Mouse (Mus musculus) layer of hippocampus, adult 9-10 months (tissue): ENCODE data around the gene Sptbn4.

Experiments used
- DNase-seq: peaks from one replicate; pipeline ENCODE4 v3.0.0; 2022; ENCODE audit warnings: low spot score

Gene Sptbn4

DNA sequence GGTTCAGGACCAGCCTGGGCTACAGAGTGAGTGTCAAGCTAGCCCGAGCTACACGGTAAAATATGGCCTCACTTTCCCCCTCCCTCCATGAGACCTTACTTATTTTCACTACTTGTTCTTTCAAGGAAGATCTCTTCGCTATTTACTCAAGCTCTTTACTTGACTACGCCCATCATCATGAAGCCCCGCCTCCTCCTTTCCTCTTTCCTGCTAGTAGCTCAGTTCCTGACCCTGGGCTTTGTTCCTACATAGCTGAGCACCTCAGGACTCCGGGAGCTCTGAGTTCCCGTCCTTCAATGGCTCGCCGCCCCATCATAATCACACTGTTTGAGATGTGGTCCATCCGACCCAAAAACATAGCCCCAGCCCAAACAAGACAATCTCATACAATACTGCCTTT, 14.1 kb downstream of the Sptbn4 start:
- no peak for DNase-seq

DNA sequence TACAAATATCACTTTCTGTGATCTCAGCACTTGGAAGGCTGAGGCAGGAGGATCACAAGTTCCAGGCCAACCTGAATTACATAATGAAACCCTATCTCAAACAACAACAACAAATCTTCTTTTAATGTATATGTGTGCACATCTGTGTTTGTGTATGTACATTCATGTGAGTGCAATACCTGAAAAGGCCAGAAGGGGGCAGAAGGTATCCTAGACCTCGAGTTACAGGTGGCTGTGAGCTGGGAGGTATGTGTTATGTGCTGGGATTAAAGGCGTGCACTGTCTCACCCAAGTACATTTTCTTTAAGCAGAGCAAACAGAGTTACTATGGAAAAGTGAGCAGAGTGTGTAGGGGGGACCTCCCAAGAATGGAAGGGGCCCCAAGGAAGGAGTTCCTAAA, 18.4 kb downstream of the Sptbn4 start:
- no peak for DNase-seq

DNA sequence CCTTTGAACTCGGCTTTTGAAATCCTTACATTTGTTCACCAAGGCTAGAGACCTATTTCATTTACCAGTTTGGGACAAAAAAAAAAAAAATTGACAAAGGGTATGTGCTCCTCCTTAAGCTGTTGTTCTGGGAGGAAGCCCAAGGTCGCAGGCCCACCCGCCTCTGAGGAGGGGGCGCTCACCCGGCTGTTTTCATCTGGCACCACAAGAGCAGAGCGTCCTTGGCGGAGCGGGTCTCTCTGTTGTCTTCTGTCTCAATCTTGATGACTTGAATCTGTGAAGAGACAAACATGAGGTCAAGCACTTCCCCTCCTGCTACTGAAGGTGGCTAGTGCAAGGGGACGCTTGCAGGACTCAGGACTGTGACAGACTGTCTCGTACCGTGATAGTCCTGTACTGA, 19.5 kb downstream of the Sptbn4 start:
- no peak for DNase-seq

DNA sequence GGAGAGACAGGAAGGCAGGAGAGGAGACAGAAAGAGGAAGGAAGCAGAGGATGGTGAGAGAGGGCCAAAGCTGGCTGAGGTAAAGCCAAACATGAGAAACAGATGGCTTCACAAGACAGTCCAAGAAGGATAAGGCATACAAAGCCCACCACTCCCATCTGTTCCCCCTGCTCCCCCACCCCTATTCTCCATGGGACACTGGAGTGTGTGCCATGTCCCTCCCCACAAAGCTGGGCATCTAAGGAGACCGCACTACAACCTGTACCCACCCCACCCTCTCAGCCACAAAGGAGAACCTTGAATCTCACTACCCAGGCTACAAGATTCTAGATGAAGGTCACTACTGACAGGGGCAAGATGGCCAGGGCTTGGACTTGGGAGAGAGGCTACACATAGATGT, 20.1 kb downstream of the Sptbn4 start:
- DNase-seq = no peak

DNA sequence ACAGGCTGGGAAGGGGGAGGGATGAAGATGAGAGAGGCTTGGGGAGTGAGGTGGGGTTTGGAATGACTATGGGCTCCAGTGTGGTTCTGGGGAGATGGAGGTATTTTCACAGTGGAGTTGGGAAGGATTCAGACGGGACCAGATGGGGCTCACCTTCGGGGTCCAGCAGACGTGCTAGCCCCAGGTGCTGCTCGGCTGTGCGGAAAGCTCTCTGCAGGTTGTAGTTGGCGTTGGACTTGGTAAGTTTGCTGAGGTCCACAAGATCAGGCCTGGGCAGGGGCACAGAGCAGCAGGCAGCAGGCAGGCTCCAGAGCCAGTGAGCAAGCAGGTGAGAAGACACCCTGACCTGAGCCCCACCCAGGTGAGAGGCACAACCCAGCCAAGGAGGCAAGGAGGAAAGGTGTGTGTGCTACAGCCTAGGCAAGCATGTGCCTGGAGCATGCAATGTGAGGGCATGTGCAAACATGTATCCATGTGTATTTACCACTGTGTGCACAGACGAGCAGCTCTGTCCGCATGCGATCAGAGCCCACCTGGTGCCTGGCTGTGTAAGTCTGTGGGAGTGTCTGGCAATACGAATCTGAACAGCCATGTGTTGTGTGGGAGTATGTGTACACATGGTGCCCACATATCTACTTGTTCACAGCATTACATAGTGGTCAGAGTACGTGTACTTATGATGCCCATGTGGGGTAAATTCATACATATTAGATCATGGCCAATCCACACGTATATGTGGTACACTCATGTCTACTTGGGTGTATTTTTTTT, 23.7 kb downstream of the Sptbn4 start:
- DNase-seq = no peak

DNA sequence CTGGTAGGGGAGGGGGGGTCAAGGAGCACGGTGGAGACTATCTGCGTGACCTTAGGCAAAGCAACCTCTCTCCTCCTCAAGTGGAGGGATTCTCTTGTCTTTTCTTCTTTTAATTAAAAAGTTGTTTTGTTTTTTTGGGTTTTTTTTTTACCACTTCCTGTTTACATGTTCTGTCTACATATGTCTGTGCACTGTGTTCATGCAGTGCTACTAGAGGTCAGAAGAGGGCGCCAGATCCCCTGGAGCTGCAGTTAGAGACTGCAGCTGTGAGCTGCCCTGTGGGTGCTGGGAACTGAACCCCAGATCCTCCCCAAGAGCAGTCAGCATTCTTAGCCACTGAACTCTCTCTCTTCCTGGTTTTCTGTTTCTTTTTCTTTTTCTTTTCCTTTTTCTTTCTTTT, 28.4 kb downstream of the Sptbn4 start:
- no peak for DNase-seq

DNA sequence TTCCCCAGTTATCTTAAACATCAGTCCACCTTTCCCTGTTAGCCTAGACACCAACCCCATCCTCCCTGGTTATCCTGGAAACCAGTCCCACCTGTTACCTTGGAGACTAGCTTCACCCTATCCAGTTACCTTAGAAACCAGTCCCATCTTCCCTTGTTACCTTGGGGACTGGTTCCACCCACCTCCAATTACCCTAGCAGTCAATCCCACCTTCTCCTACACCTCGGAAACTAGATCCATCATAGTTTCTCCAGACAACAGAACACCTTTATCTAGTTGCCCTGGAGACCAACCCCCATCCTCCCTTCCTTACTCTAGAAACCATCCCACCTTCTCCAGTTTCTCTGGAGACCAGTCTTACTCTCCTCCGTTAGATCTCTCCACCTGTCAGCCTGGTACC, 30.3 kb downstream of the Sptbn4 start:
- DNase-seq = no peak

DNA sequence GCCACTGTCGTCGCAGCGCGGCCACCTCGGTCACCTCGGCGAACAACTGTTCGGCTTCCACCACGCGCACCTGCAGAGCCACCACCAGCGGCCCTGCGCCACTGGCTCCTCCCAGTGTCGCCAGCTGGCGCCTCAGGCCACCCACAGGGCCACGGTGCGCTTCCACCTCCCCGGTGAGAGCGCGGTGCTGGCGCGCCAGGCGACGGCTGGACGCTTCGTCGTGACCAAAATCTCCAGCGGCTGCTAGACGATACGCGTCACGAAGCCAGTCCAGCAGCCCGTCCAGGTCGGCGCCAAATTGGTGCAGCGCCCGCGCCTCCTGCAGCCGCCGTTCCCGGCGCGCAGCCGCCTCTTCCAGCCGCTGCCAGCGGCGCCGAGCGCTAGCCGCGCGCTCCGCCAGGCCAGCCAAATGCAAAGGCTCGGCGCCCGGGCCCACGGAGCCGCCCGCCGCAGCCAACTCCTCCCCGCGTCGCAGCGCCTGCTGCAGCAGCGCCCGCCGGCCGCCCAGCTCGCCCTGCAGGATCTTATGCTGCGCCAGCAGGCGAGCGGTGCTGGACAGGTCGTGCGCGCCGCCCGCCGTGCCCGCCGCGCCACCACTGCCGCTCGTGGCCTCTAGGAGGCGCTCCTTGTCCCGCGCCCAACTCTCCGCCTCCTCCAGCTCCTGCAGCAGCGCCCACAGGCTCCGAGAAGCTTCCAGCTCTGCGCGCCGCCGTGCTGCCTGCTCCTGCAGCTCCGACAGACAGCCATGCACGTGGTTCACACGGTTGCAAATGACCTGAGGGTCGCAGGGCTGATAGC, 38.9 kb downstream of the Sptbn4 start:
- DNase-seq = no peak

DNA sequence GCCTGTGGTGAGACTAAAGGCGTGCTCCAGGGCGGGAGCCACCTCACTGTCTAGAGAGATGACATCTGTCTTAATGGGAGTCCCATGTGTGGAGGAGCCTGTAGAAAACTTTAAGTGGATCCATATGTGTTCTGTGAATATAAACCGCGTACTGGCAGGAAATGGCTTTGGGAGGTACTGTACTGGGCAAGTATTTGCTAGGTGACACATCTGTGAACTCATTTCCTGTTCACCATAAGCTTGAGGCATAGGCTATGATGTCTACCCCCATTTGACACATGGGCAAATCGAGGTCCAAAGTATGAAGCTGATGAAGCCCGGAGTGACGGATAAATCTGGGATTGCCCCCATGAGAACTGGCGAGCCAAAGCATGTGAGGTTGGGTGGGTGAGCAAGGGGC, 39.7 kb downstream of the Sptbn4 start:
- DNase-seq = no peak

DNA sequence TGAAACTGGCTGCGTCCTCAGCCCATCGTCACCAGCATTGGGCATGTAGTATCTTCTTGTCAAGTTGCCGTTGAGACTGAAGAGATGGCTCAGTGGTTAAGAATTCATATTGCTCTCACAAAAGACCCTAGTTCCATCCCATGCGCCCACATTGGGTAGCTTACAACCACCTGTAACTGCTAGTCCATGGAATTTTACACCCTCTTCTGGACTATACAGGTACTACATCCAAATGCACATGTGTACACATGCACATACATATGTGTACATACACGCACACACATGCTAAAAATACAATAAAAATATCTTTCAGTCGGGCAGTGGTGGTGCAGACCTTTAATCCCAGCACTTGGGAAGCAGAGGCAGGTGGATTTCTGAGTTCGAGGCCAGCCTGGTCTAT, 41.0 kb downstream of the Sptbn4 start:
- no peak for DNase-seq

DNA sequence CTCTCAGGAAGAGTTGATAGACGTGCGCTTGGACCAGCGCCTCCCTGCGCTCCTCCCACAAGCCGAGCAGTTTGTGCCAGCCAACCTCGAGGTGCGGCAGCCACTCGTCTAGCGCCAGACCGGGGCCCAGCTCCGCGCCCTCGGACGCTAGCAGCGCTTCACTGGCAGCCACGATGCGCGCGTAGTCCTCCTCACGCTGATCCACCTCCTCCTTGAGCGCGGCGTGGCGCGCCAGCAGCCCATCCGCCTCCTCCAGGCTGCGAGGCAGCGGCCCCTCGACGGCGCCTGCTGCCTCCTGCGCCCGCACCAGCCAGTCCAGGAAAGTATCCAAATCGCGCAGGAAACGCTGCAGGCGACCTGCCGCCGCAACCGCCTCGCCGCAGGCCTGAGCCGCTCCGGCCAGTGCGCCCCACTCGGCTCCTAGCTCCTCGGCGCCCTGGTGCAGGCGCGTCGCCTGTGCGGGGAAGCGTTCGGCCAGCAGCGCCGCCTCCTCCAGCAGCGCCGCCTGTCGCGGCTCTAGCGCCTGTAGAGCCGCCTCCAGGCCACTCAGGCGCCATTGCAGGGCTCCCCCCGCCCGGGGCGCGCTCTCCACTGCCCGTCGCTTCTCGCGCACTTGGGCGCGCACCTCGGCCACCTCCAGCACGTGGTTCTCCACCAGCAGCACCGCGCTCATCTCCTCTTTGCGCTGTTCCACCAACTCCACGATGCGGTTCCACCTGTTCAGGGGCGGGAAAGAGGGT, 43.1 kb downstream of the Sptbn4 start:
- no peak for DNase-seq

DNA sequence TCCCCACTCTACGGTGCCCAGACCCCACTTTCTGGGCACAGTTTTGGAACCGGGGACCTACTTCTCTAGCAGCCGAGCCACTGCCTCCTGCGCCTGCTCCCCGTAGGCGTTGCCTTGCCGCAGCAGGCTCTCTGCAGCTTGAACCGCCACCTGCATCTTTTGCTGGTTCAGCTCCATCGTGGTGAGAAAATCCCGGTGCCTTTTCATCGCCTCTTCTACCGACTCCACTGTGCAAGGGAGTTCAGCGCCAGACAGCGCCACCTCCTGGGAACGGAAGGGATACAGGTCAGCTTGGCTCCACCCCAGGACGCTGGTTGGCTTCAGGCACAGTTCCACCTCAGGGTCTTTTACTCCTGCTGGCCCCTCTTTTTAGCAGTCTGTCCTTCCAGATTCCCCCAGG, 44.8 kb downstream of the Sptbn4 start:
- DNase-seq = no peak

DNA sequence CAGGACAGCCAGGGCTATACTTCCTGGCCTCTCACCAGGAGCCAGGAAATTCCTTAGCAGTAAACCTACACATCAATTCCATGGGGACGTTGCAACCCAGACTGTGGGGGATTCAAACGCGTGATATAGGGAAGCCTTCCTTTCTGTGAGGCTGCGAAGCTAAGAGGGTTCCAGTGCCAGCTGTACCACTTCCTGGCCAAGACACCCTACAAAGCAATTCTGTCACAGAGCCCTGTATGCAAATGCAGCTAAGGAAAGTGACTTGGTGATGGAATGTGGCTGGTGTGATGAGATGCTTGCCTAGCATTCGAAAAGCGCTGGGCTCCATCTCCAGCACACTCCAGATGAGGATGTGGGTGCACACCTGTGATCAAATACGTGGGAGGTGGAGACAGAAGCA, 46.9 kb downstream of the Sptbn4 start:
- no peak for DNase-seq

DNA sequence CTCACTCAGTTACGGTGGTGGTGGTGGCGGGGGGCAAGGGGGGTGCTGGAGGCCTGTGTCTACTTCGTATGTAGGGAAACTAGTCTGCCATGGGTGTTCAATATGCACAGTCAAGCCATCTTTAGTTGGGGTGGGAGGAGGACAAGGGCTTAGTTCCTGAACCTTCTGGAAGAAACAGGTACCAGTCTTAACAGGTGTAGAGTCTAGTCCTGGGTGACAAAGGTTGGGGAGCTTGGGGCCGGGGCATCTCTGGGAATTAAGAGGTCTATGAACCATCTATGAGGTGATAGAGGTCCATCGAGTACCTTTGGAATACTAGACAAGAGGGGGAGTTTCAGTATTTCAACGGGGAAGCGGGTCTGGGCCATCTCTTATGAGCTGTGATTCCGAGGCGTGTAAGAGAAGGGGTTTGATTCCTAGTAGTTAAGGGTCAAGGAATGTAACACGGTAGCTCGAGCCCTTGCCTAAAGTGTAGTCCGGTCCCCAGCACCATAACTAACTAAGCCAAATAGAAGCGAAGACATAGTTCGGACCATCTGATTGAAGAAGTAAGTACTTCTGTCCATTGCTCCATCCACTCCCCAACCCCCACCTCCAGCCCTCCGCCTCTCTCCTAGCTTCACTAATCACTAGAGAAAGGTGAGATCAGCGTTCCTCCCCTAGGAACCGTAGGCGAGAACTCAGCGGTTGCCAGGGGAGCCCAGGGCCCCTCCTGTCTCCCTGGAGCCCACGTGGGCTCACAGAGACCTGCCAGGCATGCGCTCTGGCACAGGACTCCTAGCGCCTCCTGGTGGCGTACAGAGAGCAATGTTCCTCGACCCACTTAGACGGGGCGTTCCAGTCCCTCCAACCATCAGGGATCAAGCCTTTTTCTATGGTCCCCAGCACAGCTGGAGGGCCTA, 50.2 kb downstream of the Sptbn4 start:
- DNase-seq = no peak

DNA sequence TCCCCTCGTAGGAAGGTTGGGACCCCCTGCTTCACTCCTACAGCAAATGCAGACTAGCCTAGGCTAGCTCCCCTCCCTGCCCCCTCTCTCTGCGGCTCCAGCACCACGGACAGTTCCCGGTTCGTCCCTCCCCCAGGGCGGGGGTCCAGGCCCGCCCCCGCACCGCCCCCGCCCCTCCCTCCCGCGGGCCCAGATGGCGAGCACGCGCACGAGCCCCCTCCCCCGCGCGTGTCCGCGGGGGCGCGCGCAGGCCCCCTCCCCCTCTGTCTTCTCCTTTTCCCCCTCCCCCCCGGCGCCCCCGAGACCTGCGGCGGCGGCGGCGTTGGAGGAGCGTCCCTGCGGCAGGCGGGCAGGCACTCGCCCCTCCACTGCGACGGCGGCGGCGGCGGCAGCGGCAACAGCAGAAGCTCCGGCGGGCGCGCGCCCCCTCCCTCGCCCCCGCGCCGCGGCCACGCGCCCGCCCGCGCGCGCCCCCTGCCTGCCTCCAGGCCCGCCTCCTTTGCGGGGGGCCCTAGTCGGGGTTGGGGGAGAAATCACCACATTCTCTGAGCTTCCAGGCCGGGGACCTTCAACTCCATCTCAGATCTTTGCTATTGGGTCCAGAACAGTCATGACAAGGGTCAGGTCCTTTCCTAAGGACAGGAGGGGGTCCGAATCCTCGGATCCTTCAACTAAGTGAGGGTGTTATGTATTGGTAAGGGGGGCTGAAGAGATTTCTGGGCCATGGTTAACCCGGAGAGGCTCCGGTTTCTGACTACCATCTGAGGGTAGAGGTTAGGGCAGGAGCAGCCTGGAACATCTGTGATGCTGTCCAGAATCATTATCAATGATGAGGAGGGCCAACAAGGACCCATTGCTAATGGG, 51.1 kb downstream of the Sptbn4 start:
- no peak for DNase-seq

DNA sequence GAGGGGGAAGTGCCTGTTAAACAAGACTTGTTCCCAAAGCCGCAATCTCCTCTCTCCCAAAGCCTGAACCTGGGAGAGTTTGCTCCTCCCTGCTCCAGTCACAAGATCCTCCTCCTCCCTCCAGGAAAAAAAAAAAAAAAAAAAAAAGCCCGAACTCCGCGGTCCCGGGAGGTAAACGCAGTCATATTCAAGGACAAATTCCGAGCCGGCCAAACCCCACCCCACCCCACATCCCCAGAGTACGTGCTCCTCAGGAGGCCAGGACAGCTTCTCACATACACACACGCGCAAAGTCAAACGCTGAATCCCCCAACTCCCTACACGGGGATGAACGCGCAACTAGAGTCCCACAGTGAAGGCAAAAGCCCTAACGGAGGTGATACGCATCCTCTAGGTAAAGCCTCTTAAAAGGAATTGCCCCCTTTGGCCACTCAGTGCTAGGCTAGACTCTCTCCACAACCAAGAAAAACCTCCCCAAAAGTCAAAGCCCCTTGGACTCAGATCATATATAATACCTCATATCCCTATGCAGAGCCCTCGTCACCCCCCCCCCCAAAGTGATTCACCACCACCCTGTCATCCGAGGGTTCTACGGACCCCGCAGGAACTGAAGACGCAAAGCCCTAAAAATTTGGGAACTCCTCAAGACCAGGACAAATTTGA, 51.8 kb downstream of the Sptbn4 start:
- no peak for DNase-seq

DNA sequence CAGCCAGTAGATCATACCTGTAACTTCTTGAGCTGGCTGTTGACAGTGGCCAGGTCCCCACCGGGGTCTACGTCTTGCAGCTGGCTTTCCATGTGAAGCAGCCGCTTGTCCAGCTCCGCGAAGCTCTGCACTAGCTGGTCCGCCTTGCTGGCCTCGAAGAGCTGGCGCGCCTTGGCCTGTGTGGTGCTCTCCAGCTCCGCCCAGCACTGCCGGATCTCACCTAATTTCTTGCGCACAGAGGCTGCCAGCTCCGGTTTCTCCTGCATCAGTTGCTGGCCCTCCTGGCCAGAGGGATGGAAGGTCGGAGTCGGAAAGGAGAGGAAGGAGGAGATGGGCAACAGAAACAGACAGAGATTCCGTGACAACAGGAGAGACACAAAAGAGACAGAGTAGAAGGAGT, 56.1 kb downstream of the Sptbn4 start:
- no peak for DNase-seq

DNA sequence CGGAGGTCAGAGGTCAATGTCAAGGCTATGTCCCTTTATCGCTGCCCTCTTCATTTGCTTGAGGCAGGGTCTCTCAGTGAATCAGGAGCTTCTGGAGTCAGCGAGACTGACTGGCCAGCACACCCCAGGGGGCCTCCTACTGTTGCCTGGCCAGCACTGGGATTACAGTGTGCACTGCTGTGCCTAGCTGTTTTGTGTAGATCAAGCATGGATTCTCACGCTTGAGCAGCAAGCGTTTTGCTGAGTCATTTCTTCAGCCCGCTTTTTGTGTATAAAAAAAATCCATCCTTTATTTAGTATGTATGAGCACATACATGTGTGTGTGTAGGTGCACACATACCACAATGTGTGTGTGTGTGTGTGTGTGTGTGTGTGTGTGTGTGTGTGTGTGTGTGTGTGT, 58.3 kb downstream of the Sptbn4 start:
- no peak for DNase-seq

DNA sequence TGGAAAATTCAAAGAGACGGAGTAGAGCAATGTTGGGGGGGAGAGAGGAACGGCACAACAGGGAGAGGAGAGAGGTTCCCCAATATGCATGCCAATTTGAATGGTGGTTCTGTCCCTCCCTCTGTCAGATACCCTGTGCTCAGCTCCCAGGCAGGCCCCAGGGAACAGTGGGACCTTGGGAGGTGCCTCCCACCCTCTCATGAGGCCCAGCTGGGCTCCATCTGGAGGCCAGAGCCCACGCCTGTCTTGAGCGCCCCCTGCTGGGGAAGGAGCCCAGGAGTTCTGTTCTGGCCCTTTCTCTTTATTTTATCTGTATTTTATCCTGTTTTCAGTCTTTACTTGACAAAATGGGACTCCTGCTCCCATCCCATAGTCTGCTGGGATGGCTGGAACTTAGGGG, 62.8 kb downstream of the Sptbn4 start:
- no peak for DNase-seq

DNA sequence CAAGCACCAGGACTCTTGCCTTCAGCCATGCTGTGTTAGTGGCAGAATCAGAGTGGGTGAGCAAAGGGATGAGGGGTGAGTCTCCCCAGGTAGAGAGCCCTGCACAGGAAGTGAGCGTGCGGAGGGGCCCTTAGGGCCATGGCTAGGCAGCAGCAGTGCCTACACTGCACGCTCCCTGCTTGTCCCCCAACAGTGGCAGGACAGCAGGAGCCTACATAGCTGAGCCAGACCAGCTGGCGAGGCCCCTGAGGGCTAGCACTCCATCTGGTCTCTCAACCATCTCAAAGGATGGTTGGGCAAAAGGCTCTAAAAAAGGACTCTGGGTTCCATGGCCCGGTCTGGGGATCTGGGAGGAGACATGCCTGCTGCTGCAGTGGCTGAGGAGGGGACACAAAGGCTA, 63.4 kb downstream of the Sptbn4 start:
- DNase-seq = no peak
